Mouse (Mus musculus): ENCODE results near the gene A330070K13Rik.
A peak's percentile ranks its signal among the peaks of the same experiment; 100 is the strongest.

Gene A330070K13Rik

DNA sequence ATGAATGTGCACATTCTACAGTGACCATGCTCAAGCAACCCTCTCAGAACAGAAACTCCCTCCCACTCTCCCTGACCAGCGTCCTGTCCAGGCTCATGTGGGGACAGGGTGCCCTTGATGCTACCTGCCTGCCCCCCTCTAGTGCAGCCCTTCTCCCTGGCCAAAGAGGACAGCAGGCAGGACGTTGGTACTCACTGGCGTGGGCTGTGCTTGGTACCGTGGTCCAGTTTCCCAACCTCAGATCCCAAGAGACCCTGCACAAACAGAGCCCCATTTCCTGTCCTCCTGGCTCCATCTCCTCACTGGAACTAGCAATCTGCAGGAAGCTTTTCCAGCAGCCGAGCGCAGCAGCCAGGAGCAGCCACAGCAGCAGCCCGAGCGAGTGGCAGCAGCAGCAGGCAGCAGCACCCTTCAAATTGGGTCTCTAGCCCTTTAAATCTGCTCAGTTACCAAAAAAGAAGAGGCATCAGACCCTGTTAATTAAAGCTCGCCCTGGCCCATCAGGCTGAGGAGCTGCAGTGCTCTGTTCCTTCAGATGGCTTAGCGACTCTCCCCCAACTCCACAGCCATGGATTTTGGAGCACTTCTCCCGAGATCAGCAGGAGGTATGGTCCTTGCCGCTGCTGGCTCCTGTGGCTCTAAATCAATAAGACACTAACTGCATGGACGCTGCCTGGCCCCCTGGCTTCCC, at the start of gene A330070K13Rik:
Gene A330070K13Rik, minus strand, starts transcription at position 410 of the 691 bp plus-strand sequence.
- no peak for DNase-seq (ENCODE audit: low read depth, low spot score)

DNA sequence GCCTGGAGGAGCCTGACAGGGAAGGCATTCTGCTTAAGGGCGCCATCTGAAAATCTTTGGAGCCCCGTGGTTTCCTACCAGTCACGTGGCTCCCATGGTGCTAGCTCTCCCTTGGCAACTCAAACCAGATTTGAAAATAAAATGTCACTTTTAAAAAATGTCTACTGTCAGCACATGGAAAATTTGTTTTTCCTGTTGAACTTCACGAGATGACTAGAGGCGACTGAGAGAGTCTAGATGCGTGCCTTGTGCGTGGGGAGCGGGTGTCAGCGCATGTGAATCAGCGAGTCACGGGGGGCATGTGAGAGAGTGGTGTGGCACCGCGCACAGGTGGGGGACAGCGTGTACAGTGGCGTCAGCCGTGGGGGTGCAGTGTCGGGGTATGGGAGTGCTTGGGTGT, 27.1 kb upstream of the A330070K13Rik start:
- no peak for DNase-seq (ENCODE audit: low read depth, low spot score)

DNA sequence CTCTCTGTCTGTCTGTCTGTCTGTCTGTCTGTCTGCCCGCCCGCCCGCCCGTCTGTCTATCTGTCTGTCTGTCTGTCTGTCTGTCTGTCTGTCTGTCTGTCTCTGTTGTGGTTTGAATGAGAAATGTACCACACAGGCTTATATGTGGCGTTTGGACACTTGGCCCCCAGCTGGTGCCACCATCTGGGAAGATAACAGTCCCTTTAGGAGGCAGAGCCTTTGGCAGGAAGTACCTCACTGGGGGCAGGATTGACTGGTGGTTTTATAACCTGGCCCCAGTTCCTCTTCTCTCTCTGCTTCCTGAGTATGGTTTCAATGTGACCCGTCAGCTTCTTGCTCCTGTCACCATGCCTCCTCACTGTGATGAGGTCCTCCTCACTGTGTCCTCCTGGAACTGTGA, 25.3 kb upstream of the A330070K13Rik start:
- no peak for DNase-seq (ENCODE audit: low read depth, low spot score)

DNA sequence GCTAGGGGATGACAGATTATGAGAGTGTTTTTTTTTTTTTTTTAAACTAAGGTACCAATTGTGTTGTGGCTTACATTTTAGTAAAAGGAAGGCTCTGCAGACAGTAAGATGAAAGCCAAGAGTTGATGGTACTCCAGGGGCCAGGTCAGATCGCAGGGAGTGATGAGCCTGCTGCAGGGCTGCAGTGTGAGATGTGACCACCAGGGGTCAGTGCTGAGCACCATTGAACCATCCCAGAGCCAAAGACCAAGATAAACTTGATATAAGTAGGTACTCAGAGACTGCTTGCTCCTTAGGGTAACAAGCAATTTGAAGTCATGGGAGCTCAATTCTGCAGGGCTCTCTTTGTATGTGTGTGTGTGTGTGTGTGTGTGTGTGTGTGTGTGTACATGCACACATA, 20.8 kb upstream of the A330070K13Rik start:
- DNase-seq (ENCODE audit: low read depth, low spot score), result peak; percentile 34

DNA sequence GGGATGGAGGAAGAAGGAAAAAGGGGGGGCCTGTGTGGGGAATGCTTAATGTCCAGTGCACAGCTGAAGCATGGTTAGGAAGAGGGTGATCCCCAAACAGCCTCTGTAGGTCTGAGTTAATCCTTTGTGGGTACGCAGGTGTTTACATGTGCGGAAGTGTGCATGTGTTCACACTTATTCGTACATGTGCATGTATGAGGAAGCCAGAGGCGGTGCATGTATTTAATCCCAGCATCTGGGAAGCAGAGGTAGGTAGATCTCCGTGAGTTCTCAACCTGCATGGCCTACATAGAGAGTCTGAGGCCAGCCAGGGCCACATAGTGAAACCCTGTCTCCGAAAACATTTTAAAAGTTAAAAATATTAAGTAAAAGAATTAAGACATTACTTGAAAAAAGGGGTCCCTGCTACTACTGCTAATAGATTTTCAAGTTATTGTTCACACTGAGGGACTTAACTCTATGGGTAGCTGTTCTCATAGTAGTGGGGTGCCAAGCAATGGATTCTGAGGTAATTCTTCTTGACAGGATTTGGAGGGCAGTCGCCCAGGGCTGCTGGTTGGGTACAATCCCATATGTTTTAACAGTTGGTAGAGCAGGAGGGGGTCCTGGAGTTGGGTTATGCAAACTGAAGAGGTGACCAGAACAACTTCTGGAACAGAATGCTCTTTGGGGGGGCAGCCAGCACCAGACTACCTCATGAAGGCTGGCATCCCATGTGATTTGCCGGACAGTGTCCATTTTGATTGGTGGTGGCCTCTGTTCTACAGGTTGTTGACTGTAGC, 15.9 kb upstream of the A330070K13Rik start:
- DNase-seq (ENCODE audit: low read depth, low spot score), result no peak

DNA sequence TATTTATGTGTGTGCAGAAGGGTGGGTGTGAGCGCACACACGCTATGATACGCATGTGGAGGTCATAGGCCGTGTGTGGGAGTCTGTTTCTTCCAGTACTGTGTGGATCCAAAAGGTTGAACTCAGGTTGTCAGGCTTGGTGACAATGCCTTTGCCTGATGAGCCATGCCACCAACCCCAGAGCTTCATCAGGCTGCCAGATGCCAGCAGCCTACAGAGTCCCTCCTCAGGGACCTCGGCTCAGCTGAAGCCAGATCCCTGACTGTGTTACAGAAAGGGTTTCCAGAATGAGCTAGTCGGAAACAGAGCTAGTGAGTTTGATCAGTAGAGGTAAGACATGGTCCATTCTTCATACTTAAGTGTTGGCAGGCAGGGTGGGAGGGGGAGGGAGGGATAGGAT, 10.7 kb upstream of the A330070K13Rik start:
- no peak for DNase-seq (ENCODE audit: low read depth, low spot score)

DNA sequence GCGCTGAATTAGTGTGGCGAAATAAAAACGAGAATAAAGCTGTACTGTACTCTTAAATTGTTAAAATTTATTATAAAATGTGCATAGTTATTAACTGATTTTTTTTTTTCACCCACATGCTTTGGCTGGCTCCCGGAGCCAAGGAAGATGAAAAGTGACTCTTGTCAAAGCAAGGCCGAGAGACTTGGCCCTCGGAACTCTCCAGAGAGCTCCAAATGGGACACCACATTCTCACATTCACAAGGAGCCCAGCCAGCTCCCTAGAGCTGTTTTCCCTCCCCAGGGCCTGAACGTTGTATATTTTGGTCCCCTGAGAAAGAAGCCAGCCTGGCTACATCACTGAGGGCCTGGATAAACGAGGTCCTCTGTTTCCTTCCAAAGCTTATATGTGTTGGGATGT, 10.0 kb upstream of the A330070K13Rik start:
- DNase-seq (ENCODE audit: low read depth, low spot score), result no peak

DNA sequence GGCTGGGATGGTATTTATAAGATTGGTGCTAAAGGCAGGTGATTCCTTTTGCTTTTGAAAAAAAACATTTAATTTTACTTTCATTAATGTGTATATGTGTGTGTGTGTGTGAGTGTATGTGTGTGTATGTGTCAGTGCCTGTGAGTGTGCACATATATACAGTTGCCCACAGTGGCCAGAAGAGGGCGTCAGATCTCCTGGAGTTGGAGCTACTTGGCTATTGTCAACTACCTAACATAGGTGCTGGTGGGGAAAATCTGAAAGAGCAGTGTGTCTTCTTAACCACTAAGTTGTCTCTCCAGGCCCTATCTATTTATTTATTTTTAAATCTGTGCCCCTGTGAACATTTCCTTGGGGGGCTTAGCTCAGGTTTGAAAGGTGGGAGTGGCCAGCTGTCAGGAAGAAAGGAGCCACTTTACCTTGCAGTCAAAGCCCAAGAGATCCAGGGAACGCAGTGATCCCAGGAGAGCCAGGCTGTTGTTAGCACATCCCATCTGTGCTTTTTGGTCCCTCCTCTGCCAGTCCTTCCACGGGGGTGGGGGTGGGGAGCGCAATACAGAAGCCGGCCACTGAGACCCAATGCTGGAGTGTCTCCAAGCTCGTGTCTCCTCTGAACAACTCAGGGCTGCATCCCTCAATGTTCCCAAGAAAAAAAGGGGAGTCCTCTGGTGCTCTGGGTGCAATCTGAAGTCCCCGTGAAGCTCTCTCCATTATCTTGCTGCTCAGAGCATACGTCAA, 9.4 kb upstream of the A330070K13Rik start:
- DNase-seq (ENCODE audit: low read depth, low spot score), result no peak

DNA sequence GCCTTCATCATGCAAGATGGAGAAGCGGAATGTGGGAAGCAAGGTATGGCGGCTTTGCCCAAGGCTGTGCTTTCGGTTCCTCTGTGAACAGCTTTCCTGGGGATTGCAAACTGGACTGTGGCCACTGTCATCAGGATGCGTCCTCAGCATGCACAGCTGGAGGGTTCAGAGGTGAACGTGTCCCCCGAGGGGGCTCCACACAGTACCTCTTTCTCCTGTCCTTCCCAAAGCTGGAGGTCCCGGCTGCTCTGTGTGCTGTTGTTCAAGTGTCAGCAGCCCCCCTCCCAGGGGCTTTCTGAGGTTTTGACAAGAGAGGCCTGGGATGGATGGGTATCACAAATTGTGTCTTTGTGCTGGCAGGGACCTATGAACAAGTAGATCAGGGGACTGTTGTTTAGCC, 2.0 kb upstream of the A330070K13Rik start:
- no peak for DNase-seq (ENCODE audit: low read depth, low spot score)

DNA sequence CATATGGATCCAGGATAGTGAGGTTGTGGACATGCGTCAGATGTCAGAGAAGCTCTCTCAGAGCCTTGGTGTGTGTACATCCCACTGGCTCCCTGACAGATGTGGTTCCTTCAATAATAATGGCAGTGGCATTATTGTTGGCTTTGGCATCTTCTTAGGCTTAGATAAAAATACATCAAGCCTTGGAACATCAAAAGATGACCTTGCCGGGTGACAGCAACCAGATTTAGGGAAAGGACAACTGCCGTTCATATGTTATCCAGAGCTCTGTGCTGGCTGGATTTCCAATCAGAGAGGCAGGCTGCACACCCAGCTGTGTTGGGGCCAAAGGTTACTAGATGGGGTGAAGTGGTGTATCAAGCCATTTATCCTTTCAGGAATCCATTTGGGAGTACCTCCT, 9.0 kb downstream of the A330070K13Rik start:
- DNase-seq (ENCODE audit: low read depth, low spot score), result no peak

DNA sequence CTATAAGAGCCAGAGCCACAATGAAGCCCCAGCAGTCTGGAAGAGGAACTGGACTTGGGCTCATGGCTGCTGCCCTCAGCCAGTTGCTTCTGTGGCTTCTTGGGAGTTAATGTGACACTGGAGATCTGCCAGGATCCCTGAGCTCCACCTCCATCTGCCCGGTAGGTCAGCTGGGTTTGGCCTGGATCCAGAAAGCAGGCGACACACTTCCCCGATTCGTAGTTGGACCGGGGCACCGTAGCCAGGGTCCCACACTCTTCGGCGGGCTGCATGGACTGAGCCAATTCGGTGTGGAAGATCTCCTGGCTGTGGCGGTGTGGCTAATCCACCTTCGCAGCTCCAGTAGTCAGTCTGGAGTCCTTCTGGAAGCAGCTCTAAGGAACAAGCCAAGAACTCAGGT, 15.2 kb downstream of the A330070K13Rik start, which contains the start of gene Caln1:
Gene Caln1, plus strand, starts transcription at position 219 of the 400 bp plus-strand sequence.
- DNase-seq (ENCODE audit: low read depth, low spot score), result no peak

DNA sequence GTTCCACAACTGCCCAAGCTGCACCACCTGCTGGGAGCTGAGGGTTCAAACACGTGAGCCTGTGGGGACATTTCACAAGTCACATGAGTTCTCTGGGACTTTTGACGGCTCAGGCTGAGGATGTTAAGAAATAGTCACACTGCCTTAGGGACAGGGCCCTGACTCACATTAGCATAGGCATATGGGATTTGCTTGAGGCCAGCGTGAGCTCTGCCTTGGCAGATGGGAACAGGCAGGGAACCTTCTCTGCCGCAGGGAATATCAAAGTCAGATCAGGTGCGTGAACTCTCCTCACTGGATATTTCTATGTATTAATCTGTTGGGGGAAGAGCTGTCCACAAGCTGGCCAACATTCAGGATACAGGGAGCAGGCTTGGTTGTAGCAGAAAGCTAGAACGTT, 16.2 kb downstream of the A330070K13Rik start:
- no peak for DNase-seq (ENCODE audit: low read depth, low spot score)

DNA sequence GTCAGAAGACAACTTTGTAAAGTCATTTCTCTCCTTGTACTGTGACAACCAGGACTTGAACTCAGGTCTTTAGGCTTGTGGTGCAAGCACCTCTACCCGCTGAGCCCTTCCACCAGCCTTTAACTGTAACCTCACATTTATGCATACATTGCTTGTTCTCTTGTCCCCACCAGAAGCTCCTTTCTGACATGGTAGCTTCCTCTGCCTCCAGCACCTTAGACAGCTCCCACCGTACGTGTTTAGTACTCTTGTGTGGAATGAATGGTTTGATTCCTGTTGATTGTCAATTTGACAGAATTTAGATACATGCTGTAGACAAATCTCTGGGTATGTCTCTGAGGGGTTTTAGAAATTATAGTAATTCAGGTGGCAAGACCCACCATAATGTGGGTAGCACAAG, 20.7 kb downstream of the A330070K13Rik start:
- peak; percentile 16 for DNase-seq (ENCODE audit: low read depth, low spot score)

DNA sequence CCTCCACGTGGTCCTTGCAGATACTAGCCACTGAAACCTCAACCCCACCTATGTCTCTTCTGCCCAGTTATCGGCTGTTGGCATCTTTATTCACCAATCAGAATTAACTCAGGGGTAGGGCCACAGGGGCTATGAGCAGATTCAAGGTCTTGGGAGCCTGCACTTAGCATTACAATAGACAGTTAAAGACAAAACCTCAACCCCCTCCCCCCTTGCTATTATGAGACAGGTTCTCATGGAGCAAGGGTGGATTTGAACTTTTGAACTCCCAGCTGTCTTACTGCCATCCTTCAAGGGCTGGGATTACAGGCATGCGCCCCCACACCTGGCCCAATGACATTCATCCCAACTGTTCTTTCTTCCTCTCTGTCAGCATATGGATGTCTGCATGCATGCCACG, 21.3 kb downstream of the A330070K13Rik start:
- no peak for DNase-seq (ENCODE audit: low read depth, low spot score)

DNA sequence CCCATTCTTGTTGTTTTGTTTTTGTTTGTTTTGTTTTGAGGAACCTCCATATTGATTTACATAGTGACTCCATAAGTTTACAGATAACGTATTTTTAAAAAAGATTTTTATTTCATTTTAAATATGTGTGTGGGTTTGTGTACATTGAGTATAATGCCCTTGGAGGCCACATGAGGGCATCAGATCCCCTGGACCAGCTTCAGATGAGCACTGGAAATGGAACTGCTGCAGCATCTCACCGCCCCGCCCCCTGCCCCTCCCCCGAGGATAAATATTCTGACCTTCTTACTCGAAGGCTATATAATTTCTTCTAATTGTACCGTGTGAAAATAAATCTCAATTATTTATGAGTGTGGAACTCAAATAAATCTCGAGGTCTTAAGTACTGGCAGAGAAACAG, 29.2 kb downstream of the A330070K13Rik start:
- no peak for DNase-seq (ENCODE audit: low read depth, low spot score)

DNA sequence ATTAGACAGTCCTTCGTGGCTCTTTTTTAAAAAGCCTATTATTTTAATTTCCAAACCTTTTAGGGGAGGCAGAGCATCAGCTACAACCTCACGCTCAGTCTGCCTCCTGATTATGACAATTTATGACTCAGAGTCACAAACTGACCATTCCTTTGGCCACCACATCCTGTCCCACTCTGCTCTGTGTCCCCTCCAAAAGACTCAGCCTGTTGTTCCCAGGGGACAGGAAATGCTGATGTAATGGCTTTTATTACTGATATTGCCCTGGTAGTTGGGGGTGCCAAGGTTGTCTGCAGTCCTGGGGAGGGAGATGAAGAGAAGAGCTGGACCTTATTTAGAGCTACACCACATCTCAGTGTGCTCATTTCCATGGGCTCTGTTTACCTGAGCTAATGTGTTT, 38.6 kb downstream of the A330070K13Rik start:
- no peak for DNase-seq (ENCODE audit: low read depth, low spot score)

DNA sequence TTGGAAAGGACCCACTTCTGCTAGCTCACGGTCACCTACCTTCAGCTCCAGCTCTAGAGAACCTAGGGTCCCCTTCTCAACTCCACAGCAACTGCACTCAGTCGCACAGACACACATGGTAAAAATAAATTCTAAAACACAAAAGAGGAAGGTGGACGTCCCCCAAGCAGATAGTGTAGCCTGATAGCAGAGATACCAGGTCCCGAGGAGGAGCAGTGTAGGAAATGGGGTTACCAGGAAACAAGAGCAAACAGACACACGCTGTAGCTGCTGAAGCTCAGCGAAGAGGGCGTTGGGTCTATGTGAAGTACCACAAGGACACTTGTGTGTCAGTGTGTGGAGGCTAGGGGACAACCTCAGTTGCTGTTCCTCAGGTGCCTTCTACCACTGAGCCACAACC, 39.4 kb downstream of the A330070K13Rik start:
- DNase-seq (ENCODE audit: low read depth, low spot score), result no peak

DNA sequence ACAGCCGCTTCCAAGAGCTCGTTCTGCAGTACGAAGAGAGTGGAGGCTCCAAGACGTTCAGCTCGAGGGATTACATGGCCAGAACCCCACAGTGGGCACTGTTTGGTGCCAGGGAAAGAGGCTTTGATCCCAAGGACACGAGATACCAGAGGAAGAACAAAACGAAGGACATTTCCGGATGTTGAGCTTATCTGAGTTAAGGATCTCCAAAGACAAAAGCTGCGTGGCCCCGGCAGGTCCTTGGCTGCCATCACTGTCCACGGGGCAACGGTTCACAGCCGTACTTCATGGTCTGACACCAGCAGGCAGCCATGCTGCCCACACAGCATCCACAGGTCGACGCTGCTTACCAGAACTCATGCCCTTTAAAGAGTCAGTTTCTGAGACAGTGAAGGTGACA, 43.8 kb downstream of the A330070K13Rik start:
- no peak for DNase-seq (ENCODE audit: low read depth, low spot score)

DNA sequence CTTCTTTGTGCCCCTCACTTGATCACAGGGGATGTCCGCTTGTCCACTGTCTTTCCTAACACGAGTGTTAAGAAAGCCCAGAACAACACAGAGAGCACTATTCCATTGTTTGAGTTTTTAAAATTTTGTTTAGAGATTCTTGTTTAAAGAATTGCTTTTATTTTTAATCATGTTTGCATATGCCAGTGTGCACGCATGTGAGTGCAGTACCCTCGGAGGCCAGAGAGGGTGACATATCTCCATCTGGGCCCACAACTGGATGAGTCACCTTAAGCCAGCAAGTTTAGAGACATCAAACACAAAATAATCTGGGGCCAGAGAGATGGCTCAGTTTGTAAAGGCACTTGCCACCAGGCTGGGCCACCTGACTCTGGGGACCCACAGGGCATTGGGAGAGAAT, 49.0 kb downstream of the A330070K13Rik start:
- DNase-seq (ENCODE audit: low read depth, low spot score), result no peak

DNA sequence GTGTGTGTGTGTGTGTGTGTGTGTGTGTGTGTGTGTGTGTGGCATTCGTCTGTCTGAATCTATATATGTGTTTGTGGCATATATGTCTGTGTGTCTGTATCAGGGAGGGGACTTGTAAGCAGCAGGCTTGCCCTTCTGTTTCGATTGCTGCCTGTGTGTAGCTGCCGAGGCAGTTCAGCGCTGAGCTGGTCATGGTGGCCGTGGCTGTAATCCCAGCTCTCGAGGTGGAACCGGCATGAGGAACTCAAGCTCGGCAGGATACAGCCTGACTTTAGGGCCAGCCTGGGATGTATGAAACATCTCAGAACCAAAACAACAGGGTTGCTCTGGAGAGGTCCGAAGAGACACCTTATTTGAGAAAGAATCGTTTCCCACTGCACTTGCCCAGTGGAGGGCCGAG, 50.5 kb downstream of the A330070K13Rik start:
- DNase-seq (ENCODE audit: low read depth, low spot score), result no peak

DNA sequence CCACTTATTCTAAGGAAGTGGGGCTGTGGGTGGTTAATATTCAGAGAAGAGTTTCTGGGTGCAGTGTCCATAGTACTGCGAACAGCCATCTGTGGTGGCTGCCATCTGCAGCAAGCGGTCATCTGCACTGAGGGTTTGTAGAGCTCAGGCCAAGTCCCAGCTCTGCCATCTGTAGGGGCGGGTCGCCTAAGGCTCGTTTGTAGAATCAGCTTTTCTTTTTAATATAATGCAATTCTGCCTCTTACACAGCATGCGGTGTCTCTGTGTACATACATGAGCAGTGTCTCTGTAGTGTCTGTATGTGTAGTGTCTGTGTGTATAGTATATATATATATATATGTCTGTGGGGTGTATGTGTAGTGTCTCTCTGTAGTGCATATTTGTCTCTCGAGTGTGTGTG, 50.9 kb downstream of the A330070K13Rik start:
- no peak for DNase-seq (ENCODE audit: low read depth, low spot score)

DNA sequence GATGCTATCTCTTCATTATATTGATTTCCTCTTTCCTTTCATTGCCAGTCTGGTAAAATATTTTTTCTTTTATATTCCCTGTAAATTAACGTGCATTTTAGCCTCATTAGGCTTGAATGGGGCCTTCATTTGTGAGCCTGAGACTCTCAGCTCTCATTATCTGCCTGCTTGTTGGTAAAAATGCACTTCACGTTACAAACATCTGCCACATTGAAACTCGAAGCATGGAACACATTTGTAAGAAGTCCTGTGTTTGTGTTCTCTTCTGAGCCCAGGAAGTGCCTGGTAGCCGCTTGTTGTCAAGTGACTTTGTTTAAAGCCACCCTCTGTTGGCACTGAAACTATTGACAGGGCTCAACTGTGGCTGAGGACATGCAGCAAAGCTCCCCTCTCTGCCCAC, 53.2 kb downstream of the A330070K13Rik start:
- no peak for DNase-seq (ENCODE audit: low read depth, low spot score)

DNA sequence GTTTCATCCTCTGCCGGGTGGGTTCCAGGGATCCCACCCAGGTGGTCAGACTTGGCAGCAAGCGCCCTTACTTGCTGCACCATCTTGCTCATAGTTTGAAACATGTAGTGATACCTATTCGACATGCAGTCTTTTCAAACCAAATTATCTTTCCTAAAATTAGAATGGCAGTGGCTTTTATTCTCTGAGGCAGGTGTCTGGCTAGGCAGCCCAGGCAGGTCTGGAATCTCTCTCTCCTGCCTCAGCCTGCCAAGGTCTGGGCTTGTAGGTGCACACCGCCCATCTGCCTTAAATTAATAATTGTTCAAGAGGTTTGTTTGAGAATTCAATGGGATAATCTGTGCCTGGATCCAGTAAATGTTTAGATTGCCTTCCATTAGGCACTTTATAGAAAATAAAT, 53.6 kb downstream of the A330070K13Rik start:
- no peak for DNase-seq (ENCODE audit: low read depth, low spot score)
